Mouse (Mus musculus) heart, postnatal 0 days (tissue): ENCODE results near the gene Tspan12.

Experiments used
- CTCF ChIP-seq: IDR thresholded peaks from 2 replicates; pipeline ENCODE4 v1.5.1; 2016; ENCODE audit warnings: antibody characterized with exemption, control low read depth, low read depth
- EP300 ChIP-seq: IDR thresholded peaks from 2 replicates; pipeline ENCODE4 v1.6.1; 2016; ENCODE audit warnings: antibody characterized with exemption, low read depth

DNA sequence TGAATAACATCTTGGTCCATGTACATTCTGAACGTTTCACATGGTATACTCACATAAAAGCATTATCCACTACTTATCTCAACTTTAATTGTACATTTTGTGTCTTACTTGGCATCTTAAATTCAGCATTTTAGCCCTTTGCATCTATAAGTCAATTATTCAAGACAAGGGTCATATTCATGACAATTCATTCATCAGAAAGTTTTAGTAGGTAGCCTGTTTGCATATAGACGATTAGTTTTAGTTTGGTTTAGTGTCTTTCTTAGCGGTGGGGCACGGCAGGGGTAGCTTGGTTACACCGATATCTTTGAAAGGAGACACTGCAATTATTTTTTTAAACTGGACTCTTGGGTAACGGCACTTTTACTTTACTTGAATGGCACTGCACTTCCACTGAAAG, 21.4 kb downstream of the Tspan12 start:
- no peak for TF ChIP-seq CTCF
- TF ChIP-seq EP300, result no peak
